Mouse (Mus musculus) midbrain, embryonic 13.5 days (tissue): ENCODE data around the gene Zfp980. TPM values are rescaled to one million over a fixed set of nuclear protein-coding genes. Genes with fewer than 3 reads are reported as not detected.

Experiments
- polyA plus RNA-seq: library from polyadenylated mRNA; unstranded; fragments of >200 nt; fragmentation: Nextera tagmentation; extraction: Ambion mirVana; gene quantifications from 2 replicates; pipeline ENCODE4 v1.2.1, GENCODE M21; 2015

Zfp980 gene
- polyA plus RNA-seq, 1 experiment from 2014 or later, result not detected

Other genes with a start within 250 kb of the Zfp980 start
- not detected in 2 replicates for gene Zfp990, start 159.9 kb upstream of the Zfp980 start, polyA plus RNA-seq
- 0.30 and 0.36 TPM in 2 replicates for gene Gm13212, start 85.5 kb upstream of the Zfp980 start, polyA plus RNA-seq
- gene Zfp986, start 198.1 kb downstream of the Zfp980 start, polyA plus RNA-seq, result not detected in 2 replicates